In genomic region chr5:18563073-18563472, GRCm38 (mm10) we compare ENCODE assay signal across 26 mouse cellular contexts.
DNase-seq lines count a peak whose midpoint lies in the region; ATAC-seq and TF ChIP-seq lines count a peak whose summit lies in the region.
"Had no signal": no experiment of that assay in that cellular context is flagged by ENCODE, and none has a peak within 500 bp of the region (broad histone marks: within the 10 kb centered on the region; RNA-seq: fewer than 3 reads in every experiment).

No protein-coding gene starts in this region.

- 0 out of 2 replicates have a peak, but pooled peaks have one; percentile 9 for ATAC-seq in midbrain, embryonic 12.5 days (ENCODE audit: low FRiP score, low read depth)
- ATAC-seq in midbrain, embryonic 16.5 days = no peak
- no peak for ATAC-seq in kidney, embryonic 15.5 days (replicated peaks; ENCODE audit: low FRiP score)
- ATAC-seq in forebrain, embryonic 13.5 days = no peak
- ATAC-seq: CD4-positive, CD25-positive, alpha-beta regulatory T cell, adult 4 months; forebrain, embryonic 15.5 days; forebrain, postnatal 0 days had no signal

- no peaks in the 10 kb centered on the region for H3K9me3 ChIP-seq in midbrain, embryonic 12.5 days
- H3K9me3 ChIP-seq in midbrain, embryonic 16.5 days (replicated peaks; ENCODE audit: control insufficient read depth, low read length, poor library complexity, severe bottlenecking) = no peaks in the 10 kb centered on the region
- H3K9me3 ChIP-seq in ES-E14 (ENCODE audit: control insufficient read depth, insufficient read depth, low read depth, low read length) = no peaks in the 10 kb centered on the region; the same call in 1 of the 2 replicates
- H3K9me3 ChIP-seq in kidney, embryonic 15.5 days (replicated peaks) = no peaks in the 10 kb centered on the region
- no peaks in the 10 kb centered on the region for H3K9me3 ChIP-seq in forebrain, embryonic 13.5 days (replicated peaks)
- H3K9me3 ChIP-seq: embryonic facial prominence, embryonic 13.5 days; embryonic facial prominence, embryonic 15.5 days; forebrain, embryonic 10.5 days; forebrain, embryonic 12.5 days; forebrain, embryonic 15.5 days had no signal

- H3K9ac ChIP-seq in midbrain, embryonic 12.5 days (replicated peaks) = no peak overlapping the region
- H3K9ac ChIP-seq in midbrain, embryonic 16.5 days (ENCODE audit: low read depth, low read length) = no peak overlapping the region
- H3K9ac ChIP-seq in ES-E14 (ENCODE audit: insufficient read depth, low read depth, low read length, poor library complexity, severe bottlenecking) = no peak overlapping the region; the same call in 1 of the 2 replicates
- no peak overlapping the region for H3K9ac ChIP-seq in kidney, embryonic 15.5 days
- no peak overlapping the region for H3K9ac ChIP-seq in forebrain, embryonic 13.5 days
- H3K9ac ChIP-seq: embryonic facial prominence, embryonic 13.5 days; embryonic facial prominence, embryonic 15.5 days; forebrain, embryonic 12.5 days; forebrain, embryonic 15.5 days; forebrain, postnatal 0 days had no signal

- H3K36me3 ChIP-seq in midbrain, embryonic 12.5 days = no peaks in the 10 kb centered on the region
- H3K36me3 ChIP-seq in midbrain, embryonic 16.5 days (ENCODE audit: control insufficient read depth, insufficient read depth, low read length) = no peaks in the 10 kb centered on the region
- H3K36me3 ChIP-seq in ES-E14 (ENCODE audit: control insufficient read depth, insufficient read depth, low read length, poor library complexity, severe bottlenecking) = no peaks in the 10 kb centered on the region
- no peaks in the 10 kb centered on the region for H3K36me3 ChIP-seq in kidney, embryonic 15.5 days
- H3K36me3 ChIP-seq in forebrain, embryonic 13.5 days (ENCODE audit: poor library complexity, severe bottlenecking) = no peaks in the 10 kb centered on the region
- H3K36me3 ChIP-seq: embryonic facial prominence, embryonic 13.5 days; embryonic facial prominence, embryonic 15.5 days; forebrain, embryonic 10.5 days; forebrain, embryonic 12.5 days; forebrain, embryonic 15.5 days had no signal

- no peaks in the 10 kb centered on the region for H3K4me1 ChIP-seq in midbrain, embryonic 12.5 days
- no peaks in the 10 kb centered on the region for H3K4me1 ChIP-seq in midbrain, embryonic 16.5 days (ENCODE audit: control insufficient read depth, insufficient read depth, low read length)
- H3K4me1 ChIP-seq in ES-E14 (ENCODE audit: control insufficient read depth in 2 of 2, insufficient read depth in 2 of 2, low read length in 2 of 2, poor library complexity in 1 of 2) = peaks cover 0 to 7% of the 10 kb centered on the region in 2 experiments; a peak in 1 of 4 replicates
- no peaks in the 10 kb centered on the region for H3K4me1 ChIP-seq in kidney, embryonic 15.5 days
- no peaks in the 10 kb centered on the region for H3K4me1 ChIP-seq in forebrain, embryonic 13.5 days
- H3K4me1 ChIP-seq: embryonic facial prominence, embryonic 13.5 days; embryonic facial prominence, embryonic 15.5 days; forebrain, embryonic 10.5 days; forebrain, embryonic 12.5 days; forebrain, embryonic 15.5 days had no signal

- no peak overlapping the region for H3K4me3 ChIP-seq in midbrain, embryonic 12.5 days
- no peak overlapping the region for H3K4me3 ChIP-seq in midbrain, embryonic 16.5 days (ENCODE audit: low read depth, low read length)
- H3K4me3 ChIP-seq in ES-E14 (ENCODE audit: insufficient read depth in 1 of 2, low read depth in 1 of 2, low read length in 2 of 2, poor library complexity in 1 of 2, severe bottlenecking in 1 of 2) = no peak overlapping the region
- H3K4me3 ChIP-seq in kidney, embryonic 15.5 days (replicated peaks) = no peak overlapping the region
- no peak overlapping the region for H3K4me3 ChIP-seq in forebrain, embryonic 13.5 days
- H3K4me3 ChIP-seq: embryonic facial prominence, embryonic 13.5 days; embryonic facial prominence, embryonic 15.5 days; erythroblast, embryonic 14.5 days; forebrain, embryonic 10.5 days; forebrain, embryonic 12.5 days; forebrain, embryonic 15.5 days had no signal

- DNase-seq in ES-E14 (ENCODE audit: low read depth, low spot score) = no peak
- peak; percentile 26 for DNase-seq in ZHBTc4 (ENCODE audit: low read depth, low spot score)
- DNase-seq: adrenal gland, adult 2 months; adrenal gland, postnatal 10 days; adrenal gland, postnatal 25 days; B cell, adult 2 months; cerebellum, adult 11 months; cerebellum, adult 18-20 months; cerebellum, adult 8-10 months; cerebellum, adult 9-11 months; cerebellum, postnatal 14 days; cerebellum, postnatal 36 days; embryo, embryonic 11 days; forebrain, postnatal 0 days had no signal

- no peaks in the 10 kb centered on the region for H3K27me3 ChIP-seq in midbrain, embryonic 12.5 days
- H3K27me3 ChIP-seq in midbrain, embryonic 16.5 days (ENCODE audit: control insufficient read depth, insufficient read depth, low read depth, low read length) = no peaks in the 10 kb centered on the region
- H3K27me3 ChIP-seq in kidney, embryonic 15.5 days = no peaks in the 10 kb centered on the region
- H3K27me3 ChIP-seq in forebrain, embryonic 13.5 days = no peaks in the 10 kb centered on the region
- H3K27me3 ChIP-seq: CH12.LX; embryonic facial prominence, embryonic 13.5 days; embryonic facial prominence, embryonic 15.5 days; forebrain, embryonic 12.5 days; forebrain, embryonic 15.5 days had no signal

- H3K27ac ChIP-seq in midbrain, embryonic 12.5 days (replicated peaks) = no peak overlapping the region
- H3K27ac ChIP-seq in midbrain, embryonic 16.5 days (ENCODE audit: low read length) = no peak overlapping the region
- H3K27ac ChIP-seq in ES-E14 (ENCODE audit: insufficient read depth, low read depth, low read length, poor library complexity, severe bottlenecking) = peak overlapping the region; percentile 51; the same call in 1 of the 2 replicates
- H3K27ac ChIP-seq in kidney, embryonic 15.5 days = no peak overlapping the region
- no peak overlapping the region for H3K27ac ChIP-seq in forebrain, embryonic 13.5 days
- H3K27ac ChIP-seq: embryonic facial prominence, embryonic 13.5 days; embryonic facial prominence, embryonic 15.5 days; forebrain, embryonic 10.5 days; forebrain, embryonic 12.5 days; forebrain, embryonic 15.5 days had no signal

- no peak overlapping the region for H3K4me2 ChIP-seq in midbrain, embryonic 12.5 days (replicated peaks)
- H3K4me2 ChIP-seq in midbrain, embryonic 16.5 days (ENCODE audit: low read length) = no peak overlapping the region
- H3K4me2 ChIP-seq in kidney, embryonic 15.5 days = no peak overlapping the region
- no peak overlapping the region for H3K4me2 ChIP-seq in forebrain, embryonic 13.5 days
- H3K4me2 ChIP-seq: embryonic facial prominence, embryonic 13.5 days; embryonic facial prominence, embryonic 15.5 days; forebrain, embryonic 12.5 days; forebrain, embryonic 15.5 days had no signal

- WGBS in midbrain, embryonic 12.5 days = 86% methylated on average over 8 of the region's 8 CpGs
- WGBS in midbrain, embryonic 16.5 days = 85% methylated on average over 8 of the region's 8 CpGs
- WGBS in kidney, embryonic 15.5 days = 89% methylated on average over 8 of the region's 8 CpGs
- 91% methylated on average over 8 of the region's 8 CpGs for WGBS in forebrain, embryonic 13.5 days

- in situ Hi-C loops in ES-E14 (cut with MboI; ENCODE audit: low sequenced_read_pairs in 2 of 2, unreplicated experiment in 2 of 2) = no loop called here

TF ChIP-seq in ES-E14, 5 proteins besides CTCF, POLR2A, EP300 and RAD21:
- TF ChIP-seq HCFC1 (IDR thresholded peaks at IDR 0.05; ENCODE audit: borderline replicate concordance, insufficient read depth, low read length) (no peak), ZNF384 (IDR thresholded peaks at IDR 0.05; ENCODE audit: low read depth, low read length) (no peak), MAFK (IDR thresholded peaks at IDR 0.05; ENCODE audit: insufficient read depth, low read depth, low read length) (no peak), CHD2 (IDR thresholded peaks at IDR 0.05; ENCODE audit: low read depth, low read length) (no peak), ZC3H11A (IDR thresholded peaks at IDR 0.05; ENCODE audit: borderline replicate concordance, low read depth, low read length) (no peak)
